Mouse (Mus musculus) megakaryocyte, embryonic 14.5 days (primary cell): ENCODE results near the gene Gm9495.

Experiments used
- FLI1 ChIP-seq: IDR thresholded peaks from 2 replicates; pipeline ENCODE4 v1.6.1; 2012; ENCODE audit warnings: low read length, inconsistent platforms, mixed read lengths
- GATA1 ChIP-seq: IDR thresholded peaks from 3 replicates; pipeline ENCODE4 v1.6.1; 2012; ENCODE audit warnings: mixed read lengths, low read length, inconsistent platforms, borderline replicate concordance

DNA sequence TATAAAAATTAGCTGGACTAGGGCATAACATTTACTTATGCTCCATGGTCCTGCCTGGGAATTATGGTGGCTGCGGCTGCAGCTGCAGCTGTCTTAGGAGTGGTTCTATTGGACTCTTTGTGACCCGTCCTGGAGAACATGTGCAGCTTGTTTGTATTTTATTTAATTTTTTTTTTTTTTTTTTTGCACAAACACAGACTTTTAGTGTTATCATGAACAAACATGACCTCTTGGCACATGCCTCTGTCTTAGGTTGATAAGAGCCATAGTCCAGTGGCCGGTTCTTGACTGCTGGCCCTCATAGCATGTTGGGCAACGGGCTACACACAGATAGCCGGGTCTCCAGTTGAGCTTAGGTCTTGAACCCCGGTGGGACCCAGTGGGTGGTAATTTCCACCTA is 48.6 kb downstream of the Gm9495 start:
- TF ChIP-seq FLI1 (no peak), GATA1 (no peak)
